Mouse (Mus musculus) MN1 (cell line): Measurements from ENCODE around the gene Ttc4.

Experiments
- DNase-seq: peaks from one replicate; pipeline ENCODE4 v3.0.0-alpha.2; 2016; ENCODE audit warnings: low spot score

Gene Ttc4

GRCm38 (mm10) chr4:106650833-106651527 is 27.8 kb downstream of the Ttc4 start, which contains the start of gene Pars2:
Gene Pars2 (plus strand): TSS chr4:106651069.
- DNase-seq, result peak; percentile 93

GRCm38 (mm10) chr4:106647137-106647536 is 31.6 kb downstream of the Ttc4 start:
- peak; percentile 66 for DNase-seq

- DNase-seq, result no peak
These were observed 32.9 kb downstream of the Ttc4 start for GRCm38 (mm10) chr4:106645797-106646196.

DNA sequence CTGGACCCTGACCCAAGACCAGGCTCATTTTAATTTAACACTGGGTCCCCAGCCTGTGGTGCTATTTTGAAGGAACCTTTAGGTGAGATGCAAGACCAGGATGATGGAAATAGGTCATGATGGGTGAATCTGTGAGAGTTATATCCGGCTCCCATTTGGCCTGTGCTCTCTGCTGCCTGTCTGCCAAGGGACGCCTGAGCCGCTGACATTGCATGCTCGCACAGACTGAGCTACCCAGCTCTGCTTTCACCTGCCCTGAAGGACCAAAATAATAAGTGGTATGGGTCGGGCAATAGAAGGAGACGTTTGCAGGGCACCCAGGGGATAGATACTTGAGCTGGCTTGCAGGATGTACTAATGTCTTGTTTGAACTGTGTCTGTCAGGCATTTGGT is 34.5 kb downstream of the Ttc4 start:
- DNase-seq, result no peak

DNA sequence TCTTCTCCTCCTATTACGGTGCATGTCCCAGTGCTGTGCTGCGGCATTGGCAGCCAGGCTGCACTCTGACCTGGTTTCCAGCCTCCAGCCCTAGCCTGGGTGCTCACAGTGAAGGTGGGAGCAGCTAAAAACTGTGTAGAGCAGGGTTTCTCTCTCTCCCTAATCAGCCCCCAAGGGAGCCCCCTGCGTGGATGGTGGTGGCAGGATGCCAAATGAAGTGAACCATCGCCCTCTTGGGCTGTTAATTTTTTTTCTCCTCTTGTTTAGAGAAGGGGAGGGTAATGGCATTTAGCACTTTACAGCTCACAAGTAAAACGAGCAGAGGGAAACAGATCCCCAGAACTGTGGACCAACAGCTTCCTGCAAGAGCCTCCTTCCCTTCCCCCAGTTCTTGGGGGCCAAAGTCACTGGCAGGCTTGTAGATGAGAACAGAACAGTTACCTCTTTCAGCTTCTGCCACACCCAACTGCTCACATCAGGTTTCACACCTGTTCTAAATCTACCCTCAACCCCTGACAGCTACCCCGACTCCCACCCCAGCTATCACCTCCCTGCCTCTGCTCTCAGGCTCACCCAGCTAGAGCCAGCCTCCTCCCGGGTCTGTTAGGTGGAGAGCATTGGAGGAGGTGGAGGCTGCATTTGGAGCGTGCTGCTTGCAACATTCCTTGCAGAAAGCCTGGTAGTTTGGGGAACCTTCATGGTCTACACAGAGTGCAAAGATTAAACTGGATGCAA is 35.1 kb downstream of the Ttc4 start:
- peak; percentile 11 for DNase-seq

DNA sequence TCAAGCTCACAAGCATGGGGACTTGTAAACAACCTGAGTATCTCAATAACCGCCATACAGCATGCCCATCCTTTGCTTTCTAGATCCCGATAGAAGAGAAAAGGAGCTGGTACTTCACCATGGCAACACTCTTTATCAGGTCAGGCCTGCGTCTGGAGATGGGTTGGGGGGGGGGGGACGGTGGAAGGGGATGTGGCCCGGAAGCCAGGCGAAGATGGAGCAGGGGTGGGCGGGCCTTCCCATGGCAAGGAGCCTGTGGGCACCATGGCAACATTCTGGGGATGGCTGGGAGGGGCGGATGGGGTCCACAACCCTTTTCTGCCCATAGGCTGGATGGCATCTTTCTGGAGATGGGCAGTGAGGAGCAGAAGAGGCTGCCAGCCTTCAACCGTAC is 44.7 kb downstream of the Ttc4 start:
- no peak for DNase-seq

GRCm38 (mm10) chr4:106633281-106634085 is 45.3 kb downstream of the Ttc4 start:
- no peak for DNase-seq

DNA sequence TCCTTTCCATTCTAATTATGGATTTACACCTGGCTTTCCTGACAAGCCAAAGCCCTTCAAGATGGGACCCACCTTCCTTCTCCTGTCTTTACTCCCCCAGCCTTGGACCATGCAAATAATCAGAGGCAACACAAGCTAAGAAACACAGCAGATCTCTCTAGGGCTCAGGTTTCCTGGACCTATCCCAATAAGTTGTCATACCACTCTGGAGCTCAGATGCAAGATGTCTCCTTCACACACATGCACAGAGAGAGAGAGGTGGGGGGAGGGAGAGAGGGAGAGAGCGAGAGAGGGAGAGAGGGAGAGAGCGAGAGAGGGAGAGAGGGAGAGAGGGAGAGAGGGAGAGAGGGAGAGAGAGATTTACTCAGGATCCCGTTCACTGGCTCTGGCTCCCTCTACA is 46.4 kb downstream of the Ttc4 start:
- DNase-seq, result no peak

GRCm38 (mm10) chr4:106630333-106631220 is 48.2 kb downstream of the Ttc4 start:
- peak; percentile 82 for DNase-seq

GRCm38 (mm10) chr4:106629374-106629773 is 49.4 kb downstream of the Ttc4 start:
- DNase-seq, result no peak

- no peak for DNase-seq
These were observed 49.9 kb downstream of the Ttc4 start for GRCm38 (mm10) chr4:106628650-106629360.

DNA sequence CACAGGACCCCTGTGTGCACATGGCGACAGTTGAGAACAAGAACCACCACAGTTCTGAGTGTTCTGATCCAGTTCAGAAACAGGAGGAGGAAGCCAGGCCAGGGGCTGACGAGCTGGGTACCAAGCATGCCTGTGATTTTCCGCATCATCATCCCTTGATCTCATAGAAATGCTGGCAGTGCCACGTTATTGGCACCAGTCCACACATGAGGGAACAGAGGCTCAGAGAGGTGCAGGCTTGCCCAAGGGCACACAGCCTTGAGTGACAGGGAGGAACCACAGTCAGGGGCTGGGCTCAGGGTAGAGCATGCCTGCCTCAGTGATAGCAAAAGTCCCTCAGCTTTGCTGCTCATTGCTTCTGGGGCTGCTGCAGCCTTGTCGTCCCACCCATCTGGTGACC is 50.9 kb downstream of the Ttc4 start:
- DNase-seq, result no peak

- DNase-seq, result no peak
These were observed 54.5 kb downstream of the Ttc4 start for GRCm38 (mm10) chr4:106624271-106624670.

- no peak for DNase-seq
These were observed 56.0 kb downstream of the Ttc4 start for GRCm38 (mm10) chr4:106622712-106623111.

DNA sequence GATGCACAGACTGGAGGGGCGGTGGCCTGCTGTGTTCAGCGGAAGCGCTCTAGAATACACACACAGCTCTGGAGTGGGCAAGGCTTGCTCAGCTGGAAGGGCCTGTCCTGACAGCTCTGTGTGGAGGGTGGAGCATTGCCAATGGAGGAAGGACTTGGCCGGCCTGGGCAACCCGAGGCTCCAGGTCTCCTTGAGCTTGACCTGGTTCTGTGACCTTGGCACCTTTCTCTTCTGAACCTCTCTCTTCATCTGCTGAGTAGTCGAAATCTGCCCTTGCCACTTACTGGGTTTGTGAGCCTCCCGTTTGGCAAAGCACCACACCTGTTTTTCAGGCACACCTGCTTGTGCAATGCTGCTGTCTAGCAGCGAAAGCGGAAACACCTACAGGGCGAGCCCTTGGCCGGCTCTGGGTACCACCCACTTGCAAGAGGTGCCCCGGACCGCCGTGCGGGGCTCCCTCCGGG is 56.7 kb downstream of the Ttc4 start, which contains the start of gene Ttc22:
TSS of gene Ttc22 (plus strand) at position 403 of the 464 bp plus-strand sequence.
- DNase-seq, result no peak

- DNase-seq, result no peak
These were observed 57.3 kb downstream of the Ttc4 start for GRCm38 (mm10) chr4:106621428-106621827.

DNA sequence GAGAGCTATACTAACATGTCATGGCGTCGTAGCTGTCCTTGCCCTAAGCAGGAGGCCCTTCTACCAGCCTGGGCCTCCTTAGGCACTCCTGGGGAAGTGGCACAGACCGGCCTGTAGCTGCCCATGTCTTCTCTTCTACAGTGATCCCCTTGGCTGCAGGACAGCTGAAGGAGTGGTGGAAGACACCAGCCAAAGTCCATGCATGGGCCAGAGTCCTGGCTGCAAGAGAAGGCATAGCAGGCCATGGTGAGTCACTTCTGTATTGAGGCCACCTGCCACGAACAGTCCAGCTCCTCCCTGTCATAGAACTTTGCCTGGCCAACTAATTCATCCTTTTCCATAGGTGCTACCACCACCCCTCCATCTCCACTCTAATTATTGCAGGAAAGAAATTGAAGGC is 59.8 kb downstream of the Ttc4 start:
- no peak for DNase-seq

DNA sequence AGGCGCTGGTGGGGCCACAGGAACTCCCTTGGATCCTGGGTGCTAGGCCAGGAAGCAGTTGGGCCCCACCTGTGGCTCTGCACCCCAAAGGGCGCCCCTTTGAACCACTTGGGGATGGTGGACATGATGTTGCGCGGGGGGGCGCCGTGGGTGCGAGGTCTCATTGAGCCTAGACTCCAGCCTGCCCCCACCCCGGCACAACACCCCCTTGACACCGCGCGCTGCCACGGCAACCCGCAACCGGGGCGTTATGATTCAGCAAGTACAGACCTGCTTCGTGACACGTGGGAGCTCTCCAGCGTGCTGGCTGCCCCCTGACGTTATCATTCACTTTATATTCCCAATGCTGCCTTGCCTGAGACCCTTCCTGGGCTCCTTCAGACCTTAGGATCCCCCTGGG is 61.7 kb downstream of the Ttc4 start, which contains the start of gene Lexm:
TSS of gene Lexm (minus strand) at position 186 of the 400 bp plus-strand sequence.
- DNase-seq, result peak; percentile 42

DNA sequence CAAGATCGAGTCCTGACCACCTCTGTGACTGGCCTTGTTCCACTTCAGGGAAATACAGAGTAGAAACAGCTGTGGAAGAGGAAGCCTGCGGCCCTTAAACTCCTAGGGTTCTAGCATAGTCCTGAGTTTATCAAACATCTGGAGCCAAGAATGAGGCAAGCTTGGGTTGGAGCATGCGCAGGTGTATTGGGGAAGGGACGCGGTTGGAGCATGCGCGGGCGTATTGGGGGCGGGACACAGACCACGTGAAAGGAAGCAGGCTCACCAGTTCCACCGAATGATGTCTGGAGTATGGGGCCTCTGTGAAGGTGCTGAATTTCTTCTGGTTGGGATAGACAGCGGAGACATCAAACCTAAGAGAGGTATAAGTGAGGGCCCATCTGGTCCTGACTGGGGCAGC is 63.1 kb downstream of the Ttc4 start:
- DNase-seq, result peak; percentile 83

- no peak for DNase-seq
These were observed 63.9 kb downstream of the Ttc4 start for GRCm38 (mm10) chr4:106614881-106615280.
